Mouse (Mus musculus) CH12.LX (cell line): ENCODE measurements around the gene Scn8a. TPM values are rescaled to one million over a fixed set of nuclear protein-coding genes. Genes with fewer than 3 reads are reported as not detected.

Source experiments
- DNase-seq: peaks from one replicate; pipeline ENCODE4 v3.0.0-alpha.2; 2013; ENCODE audit errors: extremely low read depth
- H3K27ac ChIP-seq: 2 replicates; pipeline ENCODE4 v1.5.1; 2012; ENCODE audit warnings: low read depth, mild to moderate bottlenecking, control low read depth, moderate library complexity; ENCODE audit not compliant: insufficient read depth
- H3K27me3 ChIP-seq: replicated peaks from 2 replicates; pipeline ENCODE3; 2012; ENCODE audit warnings: inconsistent platforms
- H3K36me3 ChIP-seq, 2 experiments: replicated peaks in 1 of 2; 2 replicates each; pipeline versions ENCODE3 to v1.6.1; 2012; ENCODE audit warnings: inconsistent platforms in 1 of 2, low read length in 1 of 2, mild to moderate bottlenecking in 1 of 2, mixed read lengths in 1 of 2, moderate library complexity in 1 of 2; ENCODE audit not compliant: control insufficient read depth in 1 of 2, insufficient read depth in 1 of 2
- H3K4me1 ChIP-seq, 2 experiments: 2 replicates each; pipeline ENCODE4 v1.6.1; 2012; ENCODE audit warnings: inconsistent platforms in 1 of 2, moderate library complexity in 1 of 2; ENCODE audit not compliant: insufficient read depth in 2 of 2, control insufficient read depth in 1 of 2
- H3K4me2 ChIP-seq: 2 replicates; pipeline ENCODE4 v1.6.1; 2012; ENCODE audit warnings: low read depth, mild to moderate bottlenecking, control low read depth; ENCODE audit not compliant: poor library complexity, insufficient read depth, severe bottlenecking
- H3K4me3 ChIP-seq, 3 experiments: fragments of 150-350 bp in 1 of 3; sonication (generic) in 1 of 3; replicated peaks in 1 of 3; 2 replicates each; pipeline versions ENCODE3 to v1.5.1; 2011 to 2012; ENCODE audit warnings: low read depth in 2 of 3, low read length in 2 of 3, mild to moderate bottlenecking in 2 of 3, moderate library complexity in 2 of 3, control low read depth in 1 of 3, improper control_type of control experiment in 1 of 3, inconsistent platforms in 1 of 3, mixed read lengths in 1 of 3; ENCODE audit not compliant: poor library complexity in 1 of 3
- H3K79me2 ChIP-seq: replicated peaks from 2 replicates; pipeline ENCODE4 v1.6.1; 2012; ENCODE audit warnings: mild to moderate bottlenecking, moderate library complexity; ENCODE audit not compliant: control insufficient read depth, poor library complexity, insufficient read depth, severe bottlenecking; ENCODE audit errors: extremely low read depth
- H3K9ac ChIP-seq: 2 replicates; pipeline ENCODE4 v1.6.1; 2012; ENCODE audit warnings: low read depth, mild to moderate bottlenecking, control low read depth, moderate library complexity; ENCODE audit not compliant: insufficient read depth
- H3K9me3 ChIP-seq: replicated peaks from 2 replicates; pipeline ENCODE3; 2012; ENCODE audit warnings: low read length, inconsistent platforms, mixed read lengths
- CHD1 ChIP-seq: IDR thresholded peaks from 2 replicates; pipeline ENCODE4 v1.6.1; 2012; ENCODE audit warnings: low read depth, low read length, improper control_type of control experiment, inconsistent platforms
- CHD2 ChIP-seq: IDR thresholded peaks from 2 replicates; pipeline ENCODE4 v1.6.1; 2011; ENCODE audit warnings: low read length, improper control_type of control experiment
- CTCF ChIP-seq, 2 experiments: IDR thresholded peaks in 1 of 2; conservative IDR thresholded peaks in 1 of 2; 2 replicates each; pipeline ENCODE4 v1.5.1; 2011 to 2012; ENCODE audit warnings: low read depth in 2 of 2, low read length in 2 of 2, improper control_type of control experiment in 1 of 2, inconsistent platforms in 1 of 2, mild to moderate bottlenecking in 1 of 2, moderate library complexity in 1 of 2
- ELF1 ChIP-seq: IDR thresholded peaks from 2 replicates; pipeline ENCODE4 v1.6.1; 2014; ENCODE audit warnings: low read depth, mild to moderate bottlenecking, inconsistent platforms, low read length, improper control_type of control experiment
- EP300 ChIP-seq: IDR thresholded peaks from 2 replicates; pipeline ENCODE4 v1.6.1; 2011; ENCODE audit warnings: low read length, improper control_type of control experiment
- ETS1 ChIP-seq: conservative IDR thresholded peaks from 2 replicates; pipeline ENCODE4 v1.6.1; 2012; ENCODE audit warnings: low read depth, mild to moderate bottlenecking, inconsistent platforms, low read length, improper control_type of control experiment, moderate library complexity
- HCFC1 ChIP-seq: IDR thresholded peaks from 2 replicates; pipeline ENCODE4 v1.6.1; 2012; ENCODE audit warnings: low read depth, mild to moderate bottlenecking, inconsistent platforms, low read length, improper control_type of control experiment
- JUND ChIP-seq: conservative IDR thresholded peaks from 2 replicates; pipeline ENCODE4 v1.6.1; 2011; ENCODE audit warnings: low read depth, low read length, improper control_type of control experiment
- KAT2A ChIP-seq: IDR thresholded peaks from 2 replicates; pipeline ENCODE4 v1.6.1; 2012; ENCODE audit warnings: low read length, improper control_type of control experiment, inconsistent platforms; ENCODE audit not compliant: insufficient replicate concordance
- MEF2A ChIP-seq: IDR thresholded peaks from 2 replicates; pipeline ENCODE4 v1.6.1; 2014; ENCODE audit warnings: low read depth, mild to moderate bottlenecking, inconsistent platforms, low read length, improper control_type of control experiment, borderline replicate concordance
- MYC ChIP-seq: IDR thresholded peaks from 2 replicates; pipeline ENCODE4 v1.6.1; 2011; ENCODE audit warnings: low read depth, mild to moderate bottlenecking, improper control_type of control experiment, low read length
- NELFE ChIP-seq: IDR thresholded peaks from 2 replicates; pipeline ENCODE4 v1.6.1; 2011; ENCODE audit warnings: low read depth, low read length, improper control_type of control experiment
- NRF1 ChIP-seq: IDR thresholded peaks from 2 replicates; pipeline ENCODE4 v1.6.1; 2014; ENCODE audit warnings: low read depth, mild to moderate bottlenecking, inconsistent platforms, low read length, improper control_type of control experiment, moderate library complexity
- POLR2AphosphoS2 ChIP-seq: IDR thresholded peaks from 2 replicates; pipeline ENCODE4 v1.6.1; 2011; ENCODE audit warnings: low read depth, low read length, improper control_type of control experiment
- RAD21 ChIP-seq: IDR thresholded peaks from 2 replicates; pipeline ENCODE4 v1.6.1; 2011; ENCODE audit warnings: low read depth, mild to moderate bottlenecking, low read length, improper control_type of control experiment, moderate library complexity
- RCOR1 ChIP-seq: conservative IDR thresholded peaks from 2 replicates; pipeline ENCODE4 v1.6.1; 2012; ENCODE audit warnings: low read depth, mild to moderate bottlenecking, inconsistent platforms, low read length, improper control_type of control experiment
- SIN3A ChIP-seq: IDR thresholded peaks from 2 replicates; pipeline ENCODE4 v1.6.1; 2012; ENCODE audit warnings: low read length, improper control_type of control experiment, inconsistent platforms
- TBP ChIP-seq: conservative IDR thresholded peaks from 2 replicates; pipeline ENCODE4 v1.6.1; 2011; ENCODE audit warnings: low read depth, low read length, improper control_type of control experiment
- USF1 ChIP-seq: IDR thresholded peaks from 2 replicates; pipeline ENCODE4 v1.6.1; 2014; ENCODE audit warnings: low read depth, mild to moderate bottlenecking, inconsistent platforms, low read length, improper control_type of control experiment
- ZNF384 ChIP-seq: IDR thresholded peaks from 2 replicates; pipeline ENCODE4 v1.6.1; 2012; ENCODE audit warnings: low read depth, low read length, improper control_type of control experiment, inconsistent platforms
- dilution Hi-C: fragments of 300-500 bp; cut with MboI; formaldehyde crosslinking; loops from 2 replicates; pipeline ENCODE4 v1.14.3; 2020; ENCODE audit warnings: low sequenced_read_pairs; ENCODE audit not compliant: extremely low pct_unique_long_range_greater_than_20kb, extremely low pct_ligation_motif_present
- in situ Hi-C: fragments of 300-500 bp; cut with MboI; formaldehyde crosslinking; loops from 3 replicates; pipeline ENCODE4 v1.14.3; 2019; ENCODE audit warnings: low sequenced_read_pairs, low pct_ligation_motif_present, low pct_unique_long_range_greater_than_20kb, mixed read lengths
- polyA plus RNA-seq: library from polyadenylated mRNA; unstranded; fragments of >175 nt; gene quantifications from 2 replicates; pipeline ENCODE4 v1.2.1, GENCODE M21; 2012; ENCODE audit warnings: low read depth; ENCODE audit not compliant: insufficient read length
- total RNA-seq, 2 experiments: library from RNA; depleted of rRNA; stranded (reverse); fragments of 300-350 nt in 1 of 2; fragments of >200 nt in 1 of 2; gene quantifications; 2 replicates each; pipeline ENCODE4 v1.2.3; 2012 to 2014

Gene Scn8a
- total and polyA plus RNA-seq, 3 experiments: 0.13 to 0.39 (median 0.15) TPM

- H3K4me2 ChIP-seq: no peak overlapping the region
- peaks cover 0 to 2% of the 10 kb centered on the region in 2 experiments for H3K36me3 ChIP-seq
- H3K79me2 ChIP-seq: no peaks in the 10 kb centered on the region
- TF ChIP-seq ELF1 (no peak), CHD1 (no peak), MYC (no peak), POLR2AphosphoS2 (no peak), NELFE (no peak), RAD21 (no peak), JUND (no peak), HCFC1 (no peak), SIN3A (no peak), CTCF (conservative IDR thresholded peaks at IDR 0.05 in 1 of 2, IDR thresholded peaks at IDR 0.05 in 1 of 2; ENCODE audit: low read depth in 2 of 2, low read length in 2 of 2) (no peak), USF1 (no peak), ETS1 (no peak), KAT2A (no peak), TBP (no peak), NRF1 (no peak), MEF2A (no peak), EP300 (no peak), CHD2 (no peak), ZNF384 (no peak), RCOR1 (no peak)
- no peak overlapping the region for H3K9ac ChIP-seq
- DNase-seq: no peak
- H3K27ac ChIP-seq: no peak overlapping the region
- in situ Hi-C loops (no loop called here), dilution Hi-C loops (no loop called here)
- H3K27me3 ChIP-seq: peaks cover 11% of the 10 kb centered on the region
- H3K4me1 ChIP-seq: peaks cover 3 to 7% of the 10 kb centered on the region in 2 experiments; a peak in 3 of 4 replicates
- peaks cover 13% of the 10 kb centered on the region for H3K9me3 ChIP-seq
- H3K4me3 ChIP-seq: no peak overlapping the region
Measured at GRCm38 (mm10) chr15:101044531-101044930, 174.9 kb downstream of the Scn8a start.

- peaks cover 16% of the 10 kb centered on the region for H3K27me3 ChIP-seq
- no peaks in the 10 kb centered on the region for H3K36me3 ChIP-seq
- no peak overlapping the region for H3K4me3 ChIP-seq
- no peak for DNase-seq
- H3K9ac ChIP-seq: no peak overlapping the region
- dilution Hi-C loops: no loop called here
- no peak overlapping the region for H3K27ac ChIP-seq
- in situ Hi-C loops: no loop called here
- H3K79me2 ChIP-seq: no peaks in the 10 kb centered on the region
- H3K4me2 ChIP-seq: no peak overlapping the region
- no peak for TF ChIP-seq MYC
- peaks cover 3 to 7% of the 10 kb centered on the region in 2 experiments; a peak in 3 of 4 replicates for H3K4me1 ChIP-seq
- H3K9me3 ChIP-seq: peaks cover 13% of the 10 kb centered on the region
Measured at GRCm38 (mm10) chr15:101046039-101046526, 176.4 kb downstream of the Scn8a start.
